Mouse (Mus musculus): ENCODE data around the gene Sh2b1. TPM values are rescaled to one million over a fixed set of nuclear protein-coding genes. Genes with fewer than 3 reads are reported as not detected.

Sh2b1 gene
- polyA plus RNA-seq, 1 experiment from 2014 or later: 62.5 TPM

GRCm38 (mm10) chr7:126445104-126445815 is 30.0 kb downstream of the Sh2b1 start:
- H3K4me1 ChIP-seq: no peaks in the 10 kb centered on the region
- no peaks in the 10 kb centered on the region for H3K27me3 ChIP-seq (ENCODE audit: low read depth, poor library complexity, severe bottlenecking)
- 95% methylated on average over 15 of the region's 15 CpGs for WGBS
- no peak overlapping the region for H3K27ac ChIP-seq
- H3K9me3 ChIP-seq (replicated peaks): no peaks in the 10 kb centered on the region
- H3K4me3 ChIP-seq: no peak overlapping the region
- peaks cover 76% of the 10 kb centered on the region for H3K36me3 ChIP-seq
- no peak for DNase-seq (ENCODE audit: low spot score)

GRCm38 (mm10) chr7:126444536-126444935 is 30.7 kb downstream of the Sh2b1 start:
- Histone ChIP-seq H3K4me1 (no peaks in the 10 kb centered on the region), H3K36me3 (peaks cover 79% of the 10 kb centered on the region), H3K27me3 (ENCODE audit: low read depth, poor library complexity, severe bottlenecking) (no peaks in the 10 kb centered on the region), H3K27ac (no peak overlapping the region), H3K4me3 (no peak overlapping the region), H3K9me3 (replicated peaks) (no peaks in the 10 kb centered on the region)
- WGBS: 96% methylated on average over 9 of the region's 9 CpGs
- no peak for DNase-seq (ENCODE audit: low spot score)

- H3K9me3 ChIP-seq (replicated peaks): no peaks in the 10 kb centered on the region
- no peak overlapping the region for H3K4me3 ChIP-seq
- no peak for DNase-seq (ENCODE audit: low spot score)
- H3K27me3 ChIP-seq (ENCODE audit: low read depth, poor library complexity, severe bottlenecking): no peaks in the 10 kb centered on the region
- H3K4me1 ChIP-seq: no peaks in the 10 kb centered on the region
- WGBS: 95% methylated on average over 10 of the region's 10 CpGs
- H3K27ac ChIP-seq: no peak overlapping the region
- H3K36me3 ChIP-seq: peaks cover 77% of the 10 kb centered on the region
Observed at GRCm38 (mm10) chr7:126443997-126444396, 31.2 kb downstream of the Sh2b1 start.

- H3K9me3 ChIP-seq (replicated peaks): no peaks in the 10 kb centered on the region
- H3K27me3 ChIP-seq (ENCODE audit: low read depth, poor library complexity, severe bottlenecking): no peaks in the 10 kb centered on the region
- no peak overlapping the region for H3K4me3 ChIP-seq
- H3K4me1 ChIP-seq: no peaks in the 10 kb centered on the region
- 86% methylated on average over 9 of the region's 9 CpGs for WGBS
- H3K27ac ChIP-seq: no peak overlapping the region
- no peak for DNase-seq (ENCODE audit: low spot score)
- peaks cover 50% of the 10 kb centered on the region for H3K36me3 ChIP-seq
Observed at GRCm38 (mm10) chr7:126440134-126440533, 35.1 kb downstream of the Sh2b1 start.

GRCm38 (mm10) chr7:126436851-126437250 is 38.4 kb downstream of the Sh2b1 start:
- H3K9me3 ChIP-seq (replicated peaks): no peaks in the 10 kb centered on the region
- peaks cover 49% of the 10 kb centered on the region for H3K36me3 ChIP-seq
- no peak overlapping the region for H3K4me3 ChIP-seq
- H3K27ac ChIP-seq: no peak overlapping the region
- WGBS: 24% methylated on average over 8 of the region's 8 CpGs
- DNase-seq (ENCODE audit: low spot score): peak; percentile 82
- H3K4me1 ChIP-seq: no peaks in the 10 kb centered on the region
- no peaks in the 10 kb centered on the region for H3K27me3 ChIP-seq (ENCODE audit: low read depth, poor library complexity, severe bottlenecking)

GRCm38 (mm10) chr7:126435801-126436200 is 39.4 kb downstream of the Sh2b1 start:
- Histone ChIP-seq H3K4me3 (no peak overlapping the region), H3K9me3 (replicated peaks) (no peaks in the 10 kb centered on the region), H3K27me3 (ENCODE audit: low read depth, poor library complexity, severe bottlenecking) (no peaks in the 10 kb centered on the region), H3K27ac (no peak overlapping the region), H3K4me1 (no peaks in the 10 kb centered on the region), H3K36me3 (peaks cover 46% of the 10 kb centered on the region)
- WGBS: 84% methylated on average over 3 of the region's 3 CpGs
- no peak for DNase-seq (ENCODE audit: low spot score)

GRCm38 (mm10) chr7:126434726-126435125 is 40.5 kb downstream of the Sh2b1 start:
- Histone ChIP-seq H3K27ac (no peak overlapping the region), H3K27me3 (ENCODE audit: low read depth, poor library complexity, severe bottlenecking) (no peaks in the 10 kb centered on the region), H3K9me3 (replicated peaks) (no peaks in the 10 kb centered on the region), H3K4me3 (no peak overlapping the region), H3K36me3 (peaks cover 37% of the 10 kb centered on the region), H3K4me1 (peaks cover 5% of the 10 kb centered on the region)
- DNase-seq (ENCODE audit: low spot score): no peak
- 89% methylated on average over 7 of the region's 7 CpGs for WGBS

GRCm38 (mm10) chr7:126430167-126430566 is 45.1 kb downstream of the Sh2b1 start:
- DNase-seq (ENCODE audit: low spot score): no peak
- Histone ChIP-seq H3K36me3 (peaks cover 27% of the 10 kb centered on the region), H3K4me1 (peaks cover 24% of the 10 kb centered on the region), H3K27ac (no peak overlapping the region), H3K9me3 (replicated peaks) (no peaks in the 10 kb centered on the region), H3K27me3 (ENCODE audit: low read depth, poor library complexity, severe bottlenecking) (no peaks in the 10 kb centered on the region), H3K4me3 (no peak overlapping the region)

- H3K4me1 ChIP-seq: peaks cover 24% of the 10 kb centered on the region
- no peak for DNase-seq (ENCODE audit: low spot score)
- H3K27ac ChIP-seq: peak overlapping the region; percentile 97
- 38% methylated on average over 15 of the region's 15 CpGs for WGBS
- no peaks in the 10 kb centered on the region for H3K27me3 ChIP-seq (ENCODE audit: low read depth, poor library complexity, severe bottlenecking)
- peaks cover 23% of the 10 kb centered on the region for H3K36me3 ChIP-seq
- H3K4me3 ChIP-seq: peak overlapping the region; percentile 82
- H3K9me3 ChIP-seq (replicated peaks): no peaks in the 10 kb centered on the region
Observed at GRCm38 (mm10) chr7:126429503-126429898, 45.7 kb downstream of the Sh2b1 start.

- no peaks in the 10 kb centered on the region for H3K9me3 ChIP-seq (replicated peaks)
- peaks cover 17% of the 10 kb centered on the region for H3K36me3 ChIP-seq
- WGBS: under 1% methylated on average over 82 of the region's 82 CpGs
- H3K27me3 ChIP-seq (ENCODE audit: low read depth, poor library complexity, severe bottlenecking): no peaks in the 10 kb centered on the region
- peak; percentile 98 for DNase-seq (ENCODE audit: low spot score)
- H3K4me1 ChIP-seq: peaks cover 24% of the 10 kb centered on the region
- H3K27ac ChIP-seq: peak within 1 kb of the TSS; percentile 97
- H3K4me3 ChIP-seq: peak within 1 kb of the TSS; percentile 82
Observed at GRCm38 (mm10) chr7:126428631-126429502, 46.4 kb downstream of the Sh2b1 start, which contains the start of gene Rabep2. Gene Rabep2 (plus strand): TSS chr7:126428759.

- Histone ChIP-seq H3K27me3 (ENCODE audit: low read depth, poor library complexity, severe bottlenecking) (no peaks in the 10 kb centered on the region), H3K36me3 (peaks cover 14% of the 10 kb centered on the region), H3K9me3 (replicated peaks) (no peaks in the 10 kb centered on the region), H3K4me1 (peaks cover 24% of the 10 kb centered on the region), H3K4me3 (peak overlapping the region; percentile 82), H3K27ac (peak overlapping the region; percentile 97)
- DNase-seq (ENCODE audit: low spot score): peak; percentile 33
- 17% methylated on average over 4 of the region's 4 CpGs for WGBS
Observed at GRCm38 (mm10) chr7:126428154-126428553, 47.1 kb downstream of the Sh2b1 start.

- no peak for DNase-seq (ENCODE audit: low spot score)
- Histone ChIP-seq H3K4me3 (peak overlapping the region; percentile 82; the same call in 1 of the 2 replicates), H3K27ac (no peak overlapping the region), H3K27me3 (ENCODE audit: low read depth, poor library complexity, severe bottlenecking) (no peaks in the 10 kb centered on the region), H3K9me3 (replicated peaks) (no peaks in the 10 kb centered on the region), H3K4me1 (peaks cover 24% of the 10 kb centered on the region), H3K36me3 (peaks cover 10% of the 10 kb centered on the region)
- WGBS: 42% methylated on average over 12 of the region's 13 CpGs
Observed at GRCm38 (mm10) chr7:126427323-126427860, 47.8 kb downstream of the Sh2b1 start.

- H3K27ac ChIP-seq: no peak overlapping the region
- H3K9me3 ChIP-seq (replicated peaks): no peaks in the 10 kb centered on the region
- H3K4me3 ChIP-seq: no peak overlapping the region
- H3K4me1 ChIP-seq: peaks cover 14% of the 10 kb centered on the region
- 81% methylated on average over 6 of the region's 6 CpGs for WGBS
- no peaks in the 10 kb centered on the region for H3K36me3 ChIP-seq
- DNase-seq (ENCODE audit: low spot score): no peak
- H3K27me3 ChIP-seq (ENCODE audit: low read depth, poor library complexity, severe bottlenecking): no peaks in the 10 kb centered on the region
Observed at GRCm38 (mm10) chr7:126424161-126424560, 51.1 kb downstream of the Sh2b1 start.
